Mouse (Mus musculus) small intestine, adult 2 months (tissue): ENCODE measurements around the gene Zfr. TPM values are rescaled to one million over a fixed set of nuclear protein-coding genes. Genes with fewer than 3 reads are reported as not detected.

Source experiments
- H3K27ac ChIP-seq: fragments of 200-500 bp; 2 replicates; pipeline ENCODE4 v1.5.1; 2012; ENCODE audit warnings: low read depth, low read length, control low read depth, inconsistent platforms; ENCODE audit not compliant: insufficient read depth
- H3K27me3 ChIP-seq: fragments of 200-500 bp; 2 replicates; pipeline ENCODE4 v1.6.1; 2012; ENCODE audit warnings: mild to moderate bottlenecking, moderate library complexity, low read length, inconsistent platforms; ENCODE audit not compliant: control insufficient read depth, insufficient read depth
- H3K36me3 ChIP-seq: fragments of 200-500 bp; 2 replicates; pipeline ENCODE4 v1.6.1; 2012; ENCODE audit warnings: mild to moderate bottlenecking, low read length, control low read depth, inconsistent platforms; ENCODE audit not compliant: control insufficient read depth, insufficient read depth
- H3K4me1 ChIP-seq: fragments of 200-500 bp; 2 replicates; pipeline ENCODE4 v1.6.1; 2012; ENCODE audit warnings: low read length, inconsistent platforms, mixed read lengths; ENCODE audit not compliant: control insufficient read depth, insufficient read depth, insufficient read length
- H3K4me3 ChIP-seq: fragments of 200-500 bp; 2 replicates; pipeline ENCODE4 v1.5.1; 2012; ENCODE audit warnings: low read depth, mild to moderate bottlenecking, control low read depth, inconsistent platforms, low read length, moderate library complexity
- CTCF ChIP-seq: fragments of 200-500 bp; IDR thresholded peaks from 2 replicates; pipeline ENCODE4 v1.5.1; 2012; ENCODE audit warnings: low read depth, mild to moderate bottlenecking, control low read depth, inconsistent platforms, low read length, moderate library complexity, mixed read lengths; ENCODE audit not compliant: insufficient replicate concordance, insufficient read length; ENCODE audit errors: extremely low read depth
- POLR2A ChIP-seq: fragments of 200-500 bp; IDR thresholded peaks from 2 replicates; pipeline ENCODE4 v1.6.1; 2012; ENCODE audit warnings: low read depth, mild to moderate bottlenecking, control low read depth, inconsistent platforms, low read length, moderate library complexity
- WGBS: fragments of 180-500 bp; shearing (Covaris S2); methylation state at CpG from one replicate; pipeline ENCODE4 v1.1.7; 2018; 5-methylcytosine and 5-hydroxymethylcytosine counted together
- polyA plus RNA-seq: library from polyadenylated mRNA; depleted of rRNA; stranded (reverse); fragments of >200 nt; gene quantifications from 2 replicates; pipeline ENCODE4 v1.2.3, GENCODE M21; 2012

The Zfr gene
- polyA plus RNA-seq, 1 experiment, result 145 TPM

- H3K4me1 ChIP-seq, result no peaks in the 10 kb centered on the region
These were observed 24.3 kb upstream of the Zfr start for GRCm38 (mm10) chr15:12093026-12093960.

DNA sequence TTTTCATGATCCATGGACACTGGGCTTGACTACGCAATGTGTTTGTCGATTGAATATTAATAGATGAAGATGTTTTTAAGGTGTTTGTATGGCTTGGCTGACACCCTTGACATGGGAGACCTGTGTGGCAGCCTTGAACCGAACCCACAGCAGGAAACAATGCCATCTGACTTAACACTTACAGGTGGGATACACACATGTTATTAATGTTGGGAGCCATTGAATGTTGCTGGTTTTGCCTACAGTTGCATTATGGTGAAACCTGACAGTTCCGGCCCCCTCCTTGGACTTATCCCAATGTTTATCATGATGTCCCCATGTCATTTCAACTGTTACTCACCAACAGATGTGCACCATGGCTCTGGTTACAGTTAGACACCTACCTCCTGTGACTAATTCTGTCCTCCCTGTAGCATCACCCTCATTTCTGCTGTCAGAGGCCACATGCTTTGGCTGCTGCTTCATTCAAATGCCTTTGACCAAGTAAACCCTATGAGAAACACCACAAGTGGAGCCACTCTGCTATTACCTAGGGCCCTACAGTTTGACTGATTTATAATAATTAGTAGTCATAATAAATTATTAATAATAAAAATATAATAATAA lies 23.6 kb upstream of the Zfr start:
- Histone ChIP-seq H3K4me1 (no peaks in the 10 kb centered on the region), H3K36me3 (no peaks in the 10 kb centered on the region), H3K4me3 (no peak overlapping the region), H3K27me3 (no peaks in the 10 kb centered on the region), H3K27ac (no peak overlapping the region)
- TF ChIP-seq CTCF, result no peak
- TF ChIP-seq POLR2A, result no peak
- 84% methylated on average over 4 of the region's 4 CpGs for WGBS

More at GRCm38 (mm10) chr15:12093026-12093960, 24.3 kb upstream of the Zfr start:
- 76% methylated on average over 25 of the region's 25 CpGs for WGBS
- no peak overlapping the region for H3K4me3 ChIP-seq
- no peaks in the 10 kb centered on the region for H3K36me3 ChIP-seq
- no peaks in the 10 kb centered on the region for H3K27me3 ChIP-seq
- TF ChIP-seq POLR2A, result no peak
- TF ChIP-seq CTCF, result no peak
- no peak overlapping the region for H3K27ac ChIP-seq

DNA sequence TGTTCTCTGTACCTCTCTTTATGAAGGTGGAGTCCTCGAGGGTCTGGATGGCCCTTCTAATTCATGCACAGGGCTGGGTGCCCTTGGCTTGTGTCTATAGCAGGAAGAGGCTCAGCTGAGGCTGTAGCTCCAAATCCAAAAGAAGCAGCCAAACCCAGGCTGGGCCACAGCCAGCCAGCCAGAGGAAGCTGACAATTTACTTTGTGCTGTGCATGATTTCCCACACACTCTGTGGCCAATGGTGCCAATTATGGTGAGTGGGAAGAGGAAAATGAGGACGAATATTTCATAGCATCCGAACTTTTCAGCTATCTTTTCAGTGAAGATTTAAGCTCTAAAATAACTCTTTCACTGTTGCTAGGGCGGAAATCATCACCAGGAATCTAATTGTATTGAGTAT lies 21.2 kb upstream of the Zfr start:
- H3K4me3 ChIP-seq, result no peak overlapping the region
- H3K27ac ChIP-seq, result no peak overlapping the region
- no peaks in the 10 kb centered on the region for H3K27me3 ChIP-seq
- WGBS, result 72% methylated on average over 4 of the region's 4 CpGs
- H3K4me1 ChIP-seq, result no peaks in the 10 kb centered on the region
- no peaks in the 10 kb centered on the region for H3K36me3 ChIP-seq
- TF ChIP-seq CTCF, result no peak

GRCm38 (mm10) chr15:12097344-12097743 lies 20.3 kb upstream of the Zfr start:
- TF ChIP-seq CTCF (no peak), POLR2A (no peak)
- 93% methylated on average over 5 of the region's 5 CpGs for WGBS

GRCm38 (mm10) chr15:12100912-12101311 lies 16.7 kb upstream of the Zfr start:
- TF ChIP-seq CTCF, result no peak
- no peak for TF ChIP-seq POLR2A
- 73% methylated on average over 5 of the region's 5 CpGs for WGBS
- Histone ChIP-seq H3K36me3 (no peaks in the 10 kb centered on the region), H3K4me1 (no peaks in the 10 kb centered on the region), H3K4me3 (no peak overlapping the region), H3K27ac (no peak overlapping the region), H3K27me3 (no peaks in the 10 kb centered on the region)

More at GRCm38 (mm10) chr15:12097344-12097743, 20.3 kb upstream of the Zfr start:
- H3K27ac ChIP-seq, result no peak overlapping the region
- H3K4me1 ChIP-seq, result no peaks in the 10 kb centered on the region
- H3K27me3 ChIP-seq, result no peaks in the 10 kb centered on the region
- H3K4me3 ChIP-seq, result no peak overlapping the region
- H3K36me3 ChIP-seq, result no peaks in the 10 kb centered on the region

- Histone ChIP-seq H3K27ac (no peak overlapping the region), H3K4me3 (no peak overlapping the region), H3K4me1 (no peaks in the 10 kb centered on the region), H3K27me3 (no peaks in the 10 kb centered on the region), H3K36me3 (no peaks in the 10 kb centered on the region)
- no peak for TF ChIP-seq CTCF
- TF ChIP-seq POLR2A, result no peak
- 58% methylated on average over 3 of the region's 3 CpGs for WGBS
These were observed 13.9 kb upstream of the Zfr start for GRCm38 (mm10) chr15:12103763-12104162.

DNA sequence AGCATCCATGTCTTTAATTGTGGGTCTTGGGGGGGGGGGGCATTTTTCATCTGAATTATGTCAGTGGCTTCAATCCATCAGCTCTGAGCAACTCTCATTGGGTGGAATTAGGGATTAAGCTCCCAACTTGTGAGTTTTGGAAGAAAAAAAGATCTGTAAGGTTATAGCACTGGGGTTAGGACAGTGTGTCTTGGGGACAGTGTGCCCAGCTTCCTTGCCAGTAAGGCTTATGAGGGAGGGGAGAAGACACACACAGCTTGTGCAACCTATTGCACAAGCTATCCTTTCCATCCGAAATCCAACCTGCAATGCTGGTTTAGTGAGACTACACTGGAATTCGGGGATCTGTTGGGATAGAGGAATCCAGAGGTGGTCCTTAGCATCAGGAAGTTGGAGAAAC lies 12.8 kb upstream of the Zfr start:
- Histone ChIP-seq H3K4me3 (no peak overlapping the region), H3K4me1 (no peaks in the 10 kb centered on the region), H3K27me3 (no peaks in the 10 kb centered on the region), H3K27ac (no peak overlapping the region), H3K36me3 (no peaks in the 10 kb centered on the region)
- 79% methylated on average over 2 of the region's 2 CpGs for WGBS
- TF ChIP-seq POLR2A (no peak), CTCF (no peak)
